Mouse (Mus musculus) testis, postnatal 14 days (tissue): ENCODE results near the gene Tmem150a.

ENCODE experiments used
- DNase-seq: peaks from one replicate; pipeline ENCODE4 v3.0.0; 2021; ENCODE audit warnings: low spot score

Tmem150a gene

DNA sequence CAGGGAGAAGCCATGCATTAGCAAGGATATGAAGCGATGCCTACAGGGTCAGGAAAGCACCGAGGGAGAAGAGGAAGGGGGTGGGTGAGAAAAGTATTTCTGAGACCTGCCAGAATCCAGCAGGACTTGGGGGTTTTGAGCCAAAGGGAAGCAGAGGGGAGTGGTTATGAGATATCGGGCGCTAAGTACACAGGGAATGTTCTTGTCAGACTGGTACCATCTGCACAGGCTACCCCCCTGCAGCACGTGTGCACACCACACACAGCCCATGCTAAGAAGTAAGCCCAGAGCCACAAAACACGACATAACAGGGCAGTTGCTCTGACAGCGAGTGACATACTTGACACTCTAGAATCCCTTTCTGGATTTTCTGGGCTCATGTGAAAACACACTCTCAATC lies 19.0 kb downstream of the Tmem150a start:
- DNase-seq, result no peak

DNA sequence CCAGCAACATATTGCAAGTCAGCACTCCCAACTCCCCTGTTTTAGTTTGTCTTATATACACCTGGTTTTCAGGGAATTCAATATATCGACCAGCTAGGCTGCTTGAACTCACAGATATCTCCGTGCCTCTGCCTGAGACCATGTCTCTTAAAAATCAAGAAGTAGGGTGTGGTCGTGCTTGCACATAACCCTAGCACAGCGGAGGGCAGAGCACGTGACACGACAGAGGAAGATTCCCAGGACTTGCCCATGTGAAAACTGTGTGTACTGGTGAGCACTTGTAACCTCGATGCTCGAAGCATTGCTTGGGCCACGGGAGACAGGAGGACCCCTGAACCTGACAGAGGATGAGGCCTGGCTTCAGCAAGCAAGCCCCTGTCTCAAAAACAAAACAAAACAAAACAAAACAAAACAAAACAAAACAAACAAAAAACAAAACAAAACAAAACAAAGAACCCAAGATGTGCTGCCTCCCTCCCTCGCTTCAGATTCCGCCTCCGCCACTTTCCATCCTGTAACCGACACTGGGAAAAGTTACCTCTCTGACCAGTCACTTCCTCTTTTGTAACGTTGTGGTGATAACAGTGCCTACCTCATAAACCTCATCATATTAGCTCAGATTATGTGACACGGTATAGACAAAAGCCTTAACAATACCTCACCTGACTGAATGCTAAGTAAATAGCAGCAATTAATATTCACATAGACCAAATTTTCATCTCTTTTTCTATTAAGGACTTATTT lies 19.7 kb downstream of the Tmem150a start:
- no peak for DNase-seq

DNA sequence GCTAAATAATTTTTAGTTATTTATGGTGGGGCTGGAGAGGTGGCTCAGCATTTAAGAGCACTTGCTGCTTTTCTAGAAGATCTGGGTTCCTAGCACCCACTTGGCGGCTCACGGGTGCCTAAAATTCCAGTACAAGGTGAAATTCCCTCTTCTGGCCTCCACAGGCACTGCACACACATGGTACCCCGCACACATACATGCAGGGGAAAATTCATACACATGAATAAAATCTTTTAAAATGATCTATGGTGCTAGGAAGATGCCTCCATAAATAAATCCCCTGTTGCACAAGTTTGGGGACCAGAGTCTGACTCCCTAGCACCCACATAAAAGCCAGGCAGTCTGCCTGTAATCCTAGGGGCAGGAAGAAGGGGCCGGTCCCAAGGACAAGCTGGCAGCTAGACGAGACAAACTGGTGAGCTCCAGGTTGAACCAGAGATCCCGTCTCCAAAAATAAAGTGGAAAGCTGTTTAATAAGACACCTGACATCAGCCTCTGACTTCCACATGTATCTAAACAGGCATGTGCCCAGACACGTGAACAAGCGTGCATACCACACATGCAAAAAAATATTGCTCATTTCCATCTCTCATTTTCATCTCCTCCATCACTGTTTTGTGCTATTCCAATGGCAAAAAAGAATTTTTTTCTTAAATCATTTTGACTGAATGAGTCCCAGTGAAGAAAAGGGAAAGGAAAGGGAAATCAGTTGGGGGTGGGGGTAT lies 23.4 kb downstream of the Tmem150a start:
- DNase-seq, result no peak

DNA sequence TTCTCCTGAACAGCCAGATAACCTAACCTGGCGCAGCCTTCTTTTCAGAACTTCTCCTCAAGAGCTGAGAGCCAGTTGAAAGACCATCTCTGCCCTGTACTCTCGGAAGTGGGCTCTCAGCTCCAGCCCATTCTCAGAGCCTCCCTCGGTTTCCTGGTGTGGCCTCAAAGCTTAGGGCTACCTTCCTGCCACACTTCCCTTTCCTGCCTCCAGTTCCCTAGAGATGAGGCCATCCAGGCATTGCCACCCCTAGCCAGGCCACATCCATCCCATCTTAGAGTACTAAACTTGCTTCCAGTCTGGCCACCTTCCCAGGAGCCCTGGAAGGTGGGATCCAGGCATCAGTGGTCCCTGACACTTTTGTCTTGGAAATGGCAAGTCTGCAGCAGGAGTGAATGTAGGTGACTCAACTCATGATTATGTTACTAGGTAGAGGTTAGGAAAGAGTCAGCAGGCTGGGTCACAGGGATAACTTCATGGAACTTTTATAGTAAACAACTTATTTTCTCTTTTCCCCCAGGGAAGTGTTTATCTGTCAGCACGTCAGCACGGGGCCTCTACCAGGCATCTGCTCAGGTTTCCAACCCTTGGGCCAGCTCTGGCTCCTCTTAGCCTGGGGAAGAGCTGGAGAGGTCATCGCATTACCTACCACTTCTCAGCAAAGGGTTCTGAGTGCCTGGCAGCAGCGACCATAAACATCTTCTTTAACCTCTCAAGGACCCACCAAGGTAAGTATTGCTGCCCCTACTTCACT lies 24.3 kb downstream of the Tmem150a start:
- no peak for DNase-seq

DNA sequence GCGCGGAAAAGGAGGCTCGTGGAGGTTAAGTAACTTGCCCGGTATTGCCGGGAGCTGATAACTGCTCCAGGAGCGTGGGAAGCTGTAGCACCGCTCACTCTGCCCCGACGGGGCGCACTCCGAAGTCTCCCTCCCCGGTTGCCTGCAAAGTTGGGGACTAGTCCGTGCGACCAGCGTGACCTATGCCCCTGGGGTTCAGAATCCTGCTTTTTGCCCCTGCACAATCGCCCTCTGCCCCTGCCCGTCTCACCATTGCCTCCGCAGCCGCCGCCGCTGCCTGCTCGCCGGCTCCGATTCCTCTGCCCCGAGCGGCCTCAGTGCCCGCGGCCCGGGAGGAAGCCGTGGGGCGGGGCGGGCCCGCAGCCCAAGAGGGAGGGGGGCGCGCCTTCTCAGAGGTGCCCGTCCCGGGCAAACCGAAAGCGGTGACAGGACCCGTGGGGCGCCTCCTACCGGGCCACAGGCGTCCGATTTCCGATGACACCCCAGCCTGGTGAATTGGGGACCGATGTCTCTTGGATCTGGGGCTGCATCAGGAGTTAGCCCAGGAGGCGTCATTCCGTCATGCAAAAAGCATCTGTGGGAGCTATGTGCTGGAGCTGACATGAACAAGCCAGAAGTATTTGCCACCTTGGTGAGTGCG lies 25.0 kb downstream of the Tmem150a start, which contains the start of gene Vamp5:
Vamp5 (minus strand) TSS at position 338 of the 640 bp plus-strand sequence.
- DNase-seq, result peak; percentile 62

DNA sequence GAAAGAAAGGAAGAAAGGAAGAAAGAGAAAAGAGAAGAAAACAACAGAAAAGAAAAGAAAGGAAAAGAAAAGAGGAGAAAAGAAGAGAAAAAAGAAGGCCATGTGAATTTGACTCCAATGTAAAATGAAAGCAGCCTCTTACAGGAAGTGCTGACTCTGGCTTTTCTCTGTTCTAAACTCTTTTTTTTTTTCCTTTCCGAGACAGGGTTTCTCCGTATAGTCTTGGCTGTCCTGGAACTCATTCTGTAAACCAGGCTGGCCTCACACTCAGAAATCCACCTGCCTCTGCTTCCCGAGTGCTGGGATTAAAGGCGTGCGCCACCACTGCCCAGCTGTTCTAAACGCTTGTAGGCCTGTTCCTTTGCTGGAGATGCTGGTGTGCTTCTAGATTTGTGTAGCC lies 27.2 kb downstream of the Tmem150a start:
- DNase-seq, result no peak

DNA sequence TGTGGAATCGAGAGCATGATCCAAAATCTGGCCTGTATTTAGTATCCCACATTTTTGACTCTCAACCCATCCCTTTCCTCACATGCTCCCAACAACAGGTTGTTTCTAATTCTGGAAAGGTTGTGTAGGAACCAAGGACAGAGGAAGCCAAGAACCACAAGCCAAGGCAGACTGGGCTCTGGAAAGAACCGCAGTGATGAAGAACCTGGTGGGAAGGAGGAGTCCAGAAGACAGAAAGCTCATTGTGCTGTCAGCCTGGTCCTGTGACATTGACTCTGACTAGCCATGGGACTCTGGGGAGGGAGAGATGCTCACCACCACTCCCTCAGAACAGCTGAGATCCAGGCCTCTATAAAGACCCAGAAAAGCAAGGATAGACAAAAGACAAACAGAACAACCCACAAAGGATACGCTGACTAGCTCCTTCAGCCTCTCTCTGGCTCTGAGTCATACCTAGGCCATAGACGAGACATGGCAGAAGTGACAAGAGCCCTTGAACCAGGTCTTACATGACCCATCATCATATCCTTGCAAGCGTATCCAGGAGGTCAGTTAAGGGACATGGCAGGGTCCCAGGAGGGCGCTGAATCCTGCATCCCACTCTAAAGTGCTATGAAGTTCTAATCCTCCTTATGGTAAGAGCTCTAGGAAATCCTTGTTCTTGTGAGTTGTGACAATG lies 28.0 kb downstream of the Tmem150a start:
- DNase-seq, result no peak

DNA sequence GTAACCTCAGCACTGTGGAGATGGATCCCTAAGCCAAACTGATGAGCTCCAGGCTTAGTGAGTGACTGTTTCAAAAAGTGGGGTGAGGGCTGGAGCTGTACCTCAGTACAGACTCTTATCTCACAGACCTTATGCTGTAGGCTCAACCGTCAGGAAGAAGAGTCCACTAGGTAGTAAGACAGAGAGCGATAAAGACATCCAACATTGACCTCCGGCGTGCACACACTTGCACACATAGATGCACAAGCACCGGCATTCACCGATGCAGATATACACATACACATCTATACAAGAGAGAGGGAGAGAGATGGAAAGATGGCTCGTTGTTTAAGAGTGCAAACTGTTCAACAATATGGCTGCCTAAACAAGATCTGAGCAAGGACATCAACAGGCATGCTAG lies 28.7 kb downstream of the Tmem150a start:
- DNase-seq, result no peak

DNA sequence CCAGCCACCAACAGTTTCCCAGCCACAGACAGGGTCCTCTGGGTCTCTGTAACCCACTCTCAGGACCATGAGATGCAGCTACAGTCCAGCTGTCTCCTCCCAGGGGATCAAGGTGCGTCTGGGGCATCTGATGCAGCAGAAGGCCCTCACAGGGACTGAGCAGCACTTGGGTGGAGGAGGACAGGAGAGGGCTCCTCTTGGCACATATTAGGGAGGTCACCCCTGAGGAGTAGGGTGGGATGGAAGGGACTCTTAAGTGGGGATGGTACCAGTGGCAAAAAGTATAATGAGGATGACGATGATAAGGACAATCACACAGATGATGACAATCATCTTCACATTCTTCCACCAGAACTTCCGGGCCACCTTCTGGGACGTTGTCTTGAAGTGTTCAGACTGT lies 30.0 kb downstream of the Tmem150a start:
- DNase-seq, result no peak

DNA sequence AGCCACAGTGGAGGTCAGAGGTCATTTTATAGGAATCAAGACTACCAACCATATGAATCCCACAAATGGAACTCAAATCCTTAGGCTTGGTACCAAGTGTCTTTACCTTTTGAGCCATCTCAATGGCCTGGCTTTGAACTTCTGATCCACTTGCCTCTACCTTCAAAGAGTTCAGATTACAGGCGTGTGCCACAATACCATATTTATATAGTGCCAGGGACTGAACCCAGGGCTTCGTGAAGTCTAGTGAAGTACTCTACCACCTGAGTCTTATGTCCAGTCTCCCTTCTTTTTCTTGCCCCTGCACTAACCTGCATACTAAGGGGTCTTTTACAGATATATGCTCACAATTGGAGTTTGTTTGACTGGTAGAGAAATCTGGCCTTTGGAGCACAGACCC lies 31.3 kb downstream of the Tmem150a start:
- no peak for DNase-seq

DNA sequence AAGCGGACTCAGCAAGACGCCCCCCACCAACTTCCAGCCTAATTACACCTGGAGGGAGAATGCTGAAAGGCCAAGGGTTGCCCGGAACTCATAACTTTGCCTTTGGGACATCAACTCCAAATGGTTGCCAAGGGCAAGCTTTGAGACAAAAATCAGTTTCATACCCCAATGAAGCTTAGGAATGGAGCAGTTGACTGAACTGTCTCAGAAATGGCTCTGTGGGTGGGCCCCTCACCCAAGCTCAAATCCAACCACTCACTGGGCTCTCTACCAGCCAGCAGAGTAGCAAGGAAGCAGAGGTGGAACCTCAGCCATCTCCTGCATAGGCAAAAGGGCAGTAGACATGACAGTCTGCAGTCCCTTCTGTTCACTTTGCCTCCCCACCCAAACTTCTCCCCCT lies 32.6 kb downstream of the Tmem150a start:
- no peak for DNase-seq

DNA sequence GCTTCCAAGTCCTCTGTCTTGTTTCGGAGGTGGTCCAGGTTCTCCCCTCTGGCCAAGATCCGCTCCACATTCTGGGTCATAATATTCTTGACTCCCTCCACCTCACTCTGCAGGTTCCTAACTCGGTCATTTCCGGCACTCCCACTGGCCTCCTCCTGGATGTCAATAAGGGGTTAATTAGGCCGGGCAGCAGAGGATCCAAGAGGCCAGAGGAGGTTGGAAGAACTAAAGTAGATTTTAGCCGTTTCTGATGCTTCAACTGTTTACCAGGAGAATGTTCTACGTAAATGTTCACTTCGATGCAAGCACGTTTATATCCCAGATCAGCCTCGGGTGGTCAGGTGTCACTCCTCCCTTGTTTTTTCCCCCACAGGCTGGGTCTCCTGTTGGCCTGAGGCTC lies 33.0 kb downstream of the Tmem150a start:
- DNase-seq, result no peak

DNA sequence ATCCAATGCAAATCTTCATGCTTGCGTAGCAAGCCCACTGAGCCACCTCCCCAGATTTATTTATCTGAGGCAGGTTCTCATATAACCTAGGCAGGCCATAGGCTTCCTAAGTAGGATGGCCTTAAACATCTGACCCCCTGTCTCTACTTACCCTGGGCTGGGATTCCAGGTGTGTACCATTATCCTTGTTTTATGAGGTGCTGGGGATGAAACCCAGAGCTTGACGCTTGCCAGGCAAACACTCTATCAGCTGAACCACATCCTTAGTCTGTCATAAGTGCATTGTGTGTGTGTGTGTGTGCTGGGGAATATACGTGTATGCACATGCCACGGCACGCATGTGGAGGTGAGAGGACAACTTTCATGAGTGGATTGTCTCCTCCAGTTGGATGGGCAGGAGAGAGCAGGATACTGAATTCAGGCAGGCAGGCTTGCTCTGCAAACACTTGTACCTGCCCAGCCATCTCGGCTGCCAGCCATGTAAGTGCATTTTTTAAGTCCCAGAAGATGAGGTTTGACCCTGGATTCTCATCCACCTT lies 33.6 kb downstream of the Tmem150a start:
- DNase-seq, result no peak

DNA sequence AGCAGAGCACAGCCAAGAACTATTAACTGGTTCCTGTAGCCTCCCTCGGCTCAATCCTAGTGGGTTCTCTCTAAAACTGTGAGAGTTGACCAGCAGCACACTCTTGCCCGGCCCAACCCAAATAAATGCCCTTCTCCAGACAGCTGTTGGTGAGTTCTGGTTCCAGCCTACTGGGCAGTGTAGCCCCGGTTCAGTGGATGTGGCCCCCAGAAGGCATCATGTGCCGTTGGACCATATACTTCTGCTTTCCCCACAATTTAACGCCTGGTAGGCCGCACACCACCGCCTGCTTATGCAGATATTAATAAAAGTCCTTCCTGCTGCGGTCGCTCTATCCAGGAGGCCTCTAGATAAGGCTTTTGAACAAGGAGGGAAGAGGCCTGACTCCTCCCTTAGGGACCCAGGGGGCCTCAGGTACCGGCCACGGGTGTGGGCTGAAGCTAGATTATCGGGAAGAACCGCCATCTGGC lies 34.3 kb downstream of the Tmem150a start:
- peak; percentile 22 for DNase-seq

DNA sequence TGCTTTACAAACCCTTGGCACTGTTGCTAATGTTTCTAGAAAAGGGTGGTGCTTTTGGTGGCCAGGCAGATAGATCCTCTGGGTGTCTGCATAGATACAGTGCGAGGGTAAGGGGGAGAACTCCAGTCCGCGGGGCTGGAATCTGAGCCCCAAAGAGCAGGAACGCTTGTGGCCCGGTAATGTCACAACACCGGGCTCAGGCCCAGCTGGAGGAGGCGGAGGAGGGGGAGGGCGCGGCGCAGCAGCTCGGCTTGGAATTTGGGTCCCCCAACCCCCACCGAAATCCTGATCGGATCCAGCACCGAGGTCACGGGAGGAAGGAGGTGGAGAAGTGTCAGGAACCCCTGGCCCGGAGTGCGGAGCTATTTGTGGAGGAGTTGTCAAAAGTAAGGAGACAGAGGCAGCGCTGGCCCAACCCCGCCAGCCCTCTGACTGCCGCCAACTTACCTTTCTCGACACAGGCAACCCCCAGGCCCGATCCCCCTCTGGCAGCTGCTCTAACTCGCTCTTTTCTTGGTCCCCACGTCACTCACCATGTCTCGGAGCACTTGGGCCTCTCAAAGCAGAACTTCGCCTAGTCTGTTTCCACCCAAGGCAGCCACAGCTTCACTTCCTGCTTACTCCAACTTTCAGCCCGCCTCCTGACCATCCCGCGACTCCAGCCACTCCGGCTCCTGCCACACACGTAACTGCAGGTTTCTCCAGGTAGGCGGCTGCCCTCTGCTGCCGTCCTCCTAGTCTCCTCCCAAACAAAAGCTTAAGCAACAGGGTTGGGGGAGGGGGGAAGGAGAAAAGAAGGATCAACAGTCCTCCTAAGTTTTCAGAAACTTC lies 34.9 kb downstream of the Tmem150a start, which contains the start of gene Vamp8:
Vamp8 (minus strand) TSS at position 763 of the 831 bp plus-strand sequence.
- peak; percentile 74 for DNase-seq

DNA sequence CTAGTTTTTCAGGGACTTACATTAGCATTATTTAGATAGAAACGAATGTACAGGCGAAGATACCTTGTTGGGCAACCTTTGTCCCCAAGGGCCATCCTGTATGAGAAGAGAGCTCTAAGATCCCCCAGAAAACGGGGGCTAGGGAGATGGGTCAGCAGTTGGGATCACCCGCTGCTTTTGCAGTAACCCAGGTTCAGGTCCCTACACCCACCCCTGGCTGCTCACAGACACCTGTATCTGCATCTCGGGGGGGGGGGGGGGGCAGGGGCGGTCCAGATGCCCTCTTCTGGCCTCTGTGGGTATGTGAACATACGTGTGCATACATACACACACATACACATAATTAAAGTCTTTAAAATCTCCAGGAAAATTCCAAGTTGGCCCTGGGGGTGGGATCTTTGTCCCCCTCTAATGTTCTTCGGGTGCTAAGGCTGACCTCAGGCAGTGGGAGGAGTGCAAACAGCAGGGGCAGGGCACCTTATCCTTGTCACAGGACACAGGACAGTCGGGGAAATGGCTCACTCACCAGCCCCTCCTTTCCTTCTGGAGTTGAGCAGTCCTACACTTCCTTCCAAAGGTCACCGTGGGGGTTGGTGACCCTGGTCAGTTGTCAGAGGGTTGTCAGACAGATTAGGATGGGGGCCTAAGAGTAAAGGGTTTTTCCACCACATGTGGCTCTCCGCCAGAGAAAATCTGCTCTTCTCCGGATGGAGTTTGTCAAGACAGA lies 35.7 kb downstream of the Tmem150a start:
- no peak for DNase-seq

DNA sequence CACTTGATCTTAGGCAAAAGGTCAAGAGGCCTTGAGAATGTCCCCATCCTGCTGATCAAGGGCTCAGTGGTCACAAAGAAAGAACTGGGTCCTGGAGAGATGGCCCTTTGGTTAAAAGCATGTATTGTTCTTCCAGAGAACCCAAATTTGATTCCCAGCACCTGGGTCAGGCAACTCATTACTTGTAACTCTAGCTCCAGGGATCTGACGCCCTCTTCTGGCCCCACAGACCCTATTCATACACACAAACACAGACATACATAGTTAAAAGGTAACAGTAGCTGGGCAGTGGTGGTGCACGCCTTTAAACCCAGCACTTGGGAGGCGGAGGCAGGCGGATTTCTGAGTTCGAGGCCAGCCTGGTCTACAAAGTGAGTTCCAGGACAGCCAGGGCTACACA lies 37.1 kb downstream of the Tmem150a start:
- DNase-seq, result no peak

DNA sequence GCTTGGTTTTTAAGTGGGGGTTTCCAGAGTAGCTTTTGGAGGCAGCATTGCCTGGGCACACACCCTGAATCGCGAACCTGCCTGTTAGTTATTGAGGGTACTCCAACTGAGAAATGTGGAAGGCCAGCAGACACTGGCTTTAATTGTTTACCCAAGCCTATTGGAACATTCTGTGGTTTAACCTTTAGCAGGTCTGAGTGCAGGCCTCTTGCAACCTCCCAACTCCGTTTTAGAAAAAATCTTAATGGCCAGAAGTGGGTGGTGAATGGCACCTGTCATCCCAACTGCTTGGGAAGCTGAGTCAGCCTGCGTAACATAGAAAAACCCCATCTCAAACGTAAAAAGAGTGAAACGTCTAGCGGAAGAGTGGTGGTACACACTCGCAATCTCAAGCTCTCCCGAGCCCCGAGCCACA lies 41.6 kb downstream of the Tmem150a start:
- no peak for DNase-seq

DNA sequence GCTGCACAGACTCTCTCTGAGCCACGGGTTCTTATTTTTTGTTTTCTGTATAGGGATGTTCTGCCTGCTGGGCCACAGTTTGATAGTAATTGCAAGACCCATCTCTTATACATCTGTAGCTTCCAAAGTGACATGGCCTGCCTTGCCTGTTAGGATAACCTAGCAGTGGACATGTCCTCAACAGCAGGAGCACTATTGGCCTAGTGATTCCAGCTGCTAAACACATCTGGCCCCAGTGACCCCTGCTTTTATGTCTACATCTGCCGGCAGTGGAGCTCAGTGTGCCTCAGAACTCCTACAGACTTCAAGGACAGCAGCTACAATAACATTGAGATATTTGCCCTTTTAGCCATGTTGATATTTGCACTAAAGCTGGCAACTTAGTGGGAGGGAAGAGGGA lies 44.7 kb downstream of the Tmem150a start:
- no peak for DNase-seq

DNA sequence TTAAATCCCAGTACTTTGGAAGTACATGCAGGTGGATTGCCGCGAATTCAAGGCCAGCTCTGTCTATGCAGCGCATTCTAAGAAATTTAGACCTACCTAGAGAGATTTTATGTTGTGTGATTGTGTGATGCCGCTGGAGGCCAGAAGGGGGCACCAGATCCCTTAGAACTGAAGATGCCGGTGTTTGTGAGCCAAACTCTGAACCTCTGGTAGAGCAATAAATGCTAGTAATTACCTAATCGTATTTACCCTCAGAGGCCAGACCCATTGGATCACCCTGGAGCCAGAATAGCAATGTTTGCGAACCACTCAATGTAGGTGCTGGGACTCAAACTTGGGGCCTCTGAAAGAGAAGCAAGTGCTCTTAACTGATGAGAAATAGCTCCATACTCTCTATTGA lies 46.6 kb downstream of the Tmem150a start:
- DNase-seq, result peak; percentile 43
